Mouse (Mus musculus) MEL (cell line): Measurements from ENCODE around the gene Pttg1ip.

Experiments
- CTCF ChIP-seq, 3 experiments: IDR thresholded peaks in 2 of 3; conservative IDR thresholded peaks in 1 of 3; 2 replicates each; pipeline ENCODE4 v1.5.1; 2011 to 2012; ENCODE audit warnings: low read length in 3 of 3, low read depth in 2 of 3, mild to moderate bottlenecking in 2 of 3, improper control_type of control experiment in 1 of 3, inconsistent platforms in 1 of 3, mixed read lengths in 1 of 3, moderate library complexity in 1 of 3; ENCODE audit not compliant: control insufficient read depth in 1 of 3, insufficient read depth in 1 of 3, poor library complexity in 1 of 3, severe bottlenecking in 1 of 3
- EP300 ChIP-seq, 2 experiments: IDR thresholded peaks; 2 replicates each; pipeline ENCODE4 v1.6.1; 2011; ENCODE audit warnings: improper control_type of control experiment in 2 of 2, low read length in 2 of 2, low read depth in 1 of 2, mild to moderate bottlenecking in 1 of 2
- ETS1 ChIP-seq: IDR thresholded peaks from 2 replicates; pipeline ENCODE4 v1.6.1; 2012; ENCODE audit warnings: low read depth, mild to moderate bottlenecking, inconsistent platforms, low read length, improper control_type of control experiment, moderate library complexity
- MAFK ChIP-seq: IDR thresholded peaks from 2 replicates; pipeline ENCODE4 v1.6.1; 2011; ENCODE audit warnings: low read depth, mild to moderate bottlenecking, low read length, improper control_type of control experiment, borderline replicate concordance
- POLR2A ChIP-seq, 2 experiments: IDR thresholded peaks; 2 replicates each; pipeline ENCODE4 v1.6.1; 2011 to 2012; ENCODE audit warnings: low read length in 2 of 2, mild to moderate bottlenecking in 2 of 2, control low read depth in 1 of 2, improper control_type of control experiment in 1 of 2, low read depth in 1 of 2, moderate library complexity in 1 of 2; ENCODE audit not compliant: control insufficient read depth in 1 of 2, insufficient read depth in 1 of 2, poor library complexity in 1 of 2

DNA sequence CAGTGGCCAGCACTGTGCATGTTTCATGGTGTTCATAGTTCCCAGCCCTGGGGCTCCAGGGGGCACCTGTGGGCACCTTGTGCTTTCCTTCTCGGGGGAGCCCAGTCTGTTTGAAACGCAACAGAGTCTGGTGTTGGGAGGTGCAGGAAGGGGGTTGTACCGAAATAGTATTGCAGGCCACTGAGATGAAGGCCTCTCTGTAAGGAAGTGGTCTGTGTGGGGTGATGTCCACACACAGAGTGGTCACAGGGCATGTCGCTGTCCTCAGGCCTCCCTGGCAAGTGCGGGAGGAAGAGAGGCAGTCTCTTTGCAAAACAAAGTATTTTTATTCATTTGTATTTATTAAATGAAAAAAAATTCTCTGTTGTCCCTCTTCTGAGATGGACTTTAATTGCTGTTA, 64.1 kb downstream of the Pttg1ip start:
- no peak for TF ChIP-seq MAFK
- no peak for TF ChIP-seq ETS1
- no peak for TF ChIP-seq POLR2A (IDR thresholded peaks at IDR 0.05; ENCODE audit: control insufficient read depth in 1 of 2, insufficient read depth in 1 of 2, low read depth in 1 of 2, low read length in 2 of 2, poor library complexity in 1 of 2)
- no peak for TF ChIP-seq CTCF (IDR thresholded peaks at IDR 0.05 in 2 of 3, conservative IDR thresholded peaks at IDR 0.05 in 1 of 3; ENCODE audit: control insufficient read depth in 1 of 3, insufficient read depth in 1 of 3, low read depth in 2 of 3, low read length in 3 of 3, poor library complexity in 1 of 3, severe bottlenecking in 1 of 3)
- TF ChIP-seq EP300 (IDR thresholded peaks at IDR 0.05; ENCODE audit: low read depth in 1 of 2, low read length in 2 of 2), result no peak
